Mouse (Mus musculus) neural tube, embryonic 12.5 days (tissue): ENCODE measurements around the gene Cdc34. TPM values are rescaled to one million over a fixed set of nuclear protein-coding genes. Genes with fewer than 3 reads are reported as not detected.

ENCODE experiments used
- ATAC-seq: fragments of 200-750 bp; cut with Nextera tagmentation; 2 replicates; pipeline ENCODE4 v1.8.0; 2017; ENCODE audit warnings: low read depth, mild to moderate bottlenecking, moderate TSS enrichment, moderate library complexity; ENCODE audit not compliant: low FRiP score
- H3K27ac ChIP-seq: fragments of 300-500 bp; sonication (generic); 2 replicates; pipeline ENCODE4 v1.5.1; 2016
- H3K27me3 ChIP-seq: fragments of 300-500 bp; sonication (generic); replicated peaks from 2 replicates; pipeline ENCODE4 v1.6.1; 2016; ENCODE audit warnings: mild to moderate bottlenecking
- H3K36me3 ChIP-seq: fragments of 300-500 bp; sonication (generic); 2 replicates; pipeline ENCODE4 v1.6.1; 2016; ENCODE audit warnings: mild to moderate bottlenecking
- H3K4me1 ChIP-seq: fragments of 300-500 bp; sonication (generic); 2 replicates; pipeline ENCODE4 v1.6.1; 2016
- H3K4me2 ChIP-seq: fragments of 300-500 bp; sonication (generic); replicated peaks from 2 replicates; pipeline ENCODE4 v1.6.1; 2016; ENCODE audit warnings: mild to moderate bottlenecking
- H3K4me3 ChIP-seq: fragments of 300-500 bp; sonication (generic); 2 replicates; pipeline ENCODE4 v1.5.1; 2016
- H3K9ac ChIP-seq: fragments of 300-500 bp; sonication (generic); 2 replicates; pipeline ENCODE4 v1.6.1; 2016; ENCODE audit warnings: mild to moderate bottlenecking
- H3K9me3 ChIP-seq: fragments of 300-500 bp; sonication (generic); 2 replicates; pipeline ENCODE4 v1.6.1; 2016; ENCODE audit warnings: mild to moderate bottlenecking
- WGBS: fragments of 180-500 bp; shearing (Covaris S2); methylation state at CpG from one replicate; pipeline ENCODE4 v1.1.7; 2016; 5-methylcytosine and 5-hydroxymethylcytosine counted together
- polyA plus RNA-seq: library from polyadenylated mRNA; unstranded; fragments of >200 nt; fragmentation: Nextera tagmentation; extraction: Ambion mirVana; gene quantifications from 2 replicates; pipeline ENCODE4 v1.2.1, GENCODE M21; 2016

Cdc34 gene
- polyA plus RNA-seq, 1 experiment from 2014 or later, result 136 TPM

GRCm38 (mm10) chr10:79714996-79715395, 33.0 kb downstream of the Cdc34 start:
- H3K9ac ChIP-seq, result no peak overlapping the region
- H3K27me3 ChIP-seq, result peaks cover 53% of the 10 kb centered on the region
- H3K9me3 ChIP-seq, result no peaks in the 10 kb centered on the region
- H3K4me1 ChIP-seq, result peaks cover 21% of the 10 kb centered on the region
- no peak overlapping the region for H3K4me3 ChIP-seq
- H3K4me2 ChIP-seq, result no peak overlapping the region
- H3K27ac ChIP-seq, result no peak overlapping the region
- ATAC-seq, result no peak
- WGBS, result 60% methylated on average over 4 of the region's 4 CpGs
- peaks cover 22% of the 10 kb centered on the region for H3K36me3 ChIP-seq

GRCm38 (mm10) chr10:79716254-79716987, 34.4 kb downstream of the Cdc34 start, which contains the start of gene Hcn2:
Hcn2 (plus strand) TSS chr10:79716634.
- peaks cover 58% of the 10 kb centered on the region for H3K27me3 ChIP-seq
- H3K4me2 ChIP-seq, result peak within 1 kb of the TSS; percentile 96
- no peak within 1 kb of the TSS for H3K27ac ChIP-seq
- peak within 1 kb of the TSS; percentile 56 for H3K4me3 ChIP-seq
- H3K9ac ChIP-seq, result peak within 1 kb of the TSS; percentile 65
- peaks cover 21% of the 10 kb centered on the region for H3K4me1 ChIP-seq
- H3K36me3 ChIP-seq, result peaks cover 8% of the 10 kb centered on the region
- ATAC-seq, result peak; percentile 36; the same call in 1 of the 2 replicates
- no peaks in the 10 kb centered on the region for H3K9me3 ChIP-seq
- WGBS, result 1% methylated on average over 83 of the region's 91 CpGs

- H3K36me3 ChIP-seq, result peaks cover 2% of the 10 kb centered on the region; the same call in 1 of the 2 replicates
- ATAC-seq, result no peak
- peak overlapping the region; percentile 65 for H3K9ac ChIP-seq
- peaks cover 58% of the 10 kb centered on the region for H3K27me3 ChIP-seq
- under 1% methylated on average over 44 of the region's 44 CpGs for WGBS
- H3K27ac ChIP-seq, result no peak overlapping the region
- peaks cover 21% of the 10 kb centered on the region for H3K4me1 ChIP-seq
- peak overlapping the region; percentile 96 for H3K4me2 ChIP-seq
- peak overlapping the region; percentile 56 for H3K4me3 ChIP-seq
- no peaks in the 10 kb centered on the region for H3K9me3 ChIP-seq
These were observed 35.0 kb downstream of the Cdc34 start for GRCm38 (mm10) chr10:79716988-79717355.

GRCm38 (mm10) chr10:79717640-79718357, 35.8 kb downstream of the Cdc34 start:
- 4% methylated on average over 43 of the region's 43 CpGs for WGBS
- peaks cover 58% of the 10 kb centered on the region for H3K27me3 ChIP-seq

DNA sequence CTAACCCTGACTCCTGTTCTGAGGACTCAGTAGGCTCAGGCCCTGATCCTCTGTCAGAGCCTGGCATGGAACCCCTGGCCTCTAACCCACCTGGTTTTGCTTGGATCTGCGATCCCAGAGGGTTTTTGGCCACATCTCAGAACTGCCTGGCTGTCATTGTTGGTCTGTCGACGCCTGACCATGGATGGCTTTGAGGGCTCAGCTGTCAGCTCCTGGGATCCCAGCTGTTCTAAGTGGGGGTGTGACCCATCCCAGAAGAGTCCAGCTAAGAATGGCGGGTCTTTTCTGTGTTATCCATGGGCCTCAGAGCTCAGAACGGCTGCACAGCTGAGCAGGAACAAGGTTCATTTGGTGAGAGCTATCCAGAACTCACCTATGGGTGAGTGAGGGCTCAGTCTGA, 39.1 kb downstream of the Cdc34 start:
- H3K4me3 ChIP-seq, result no peak overlapping the region
- H3K4me2 ChIP-seq, result no peak overlapping the region
- peaks cover 39% of the 10 kb centered on the region for H3K27me3 ChIP-seq
- H3K4me1 ChIP-seq, result peaks cover 20% of the 10 kb centered on the region
- H3K27ac ChIP-seq, result no peak overlapping the region
- no peaks in the 10 kb centered on the region for H3K36me3 ChIP-seq
- WGBS, result 72% methylated on average over 5 of the region's 5 CpGs
- no peaks in the 10 kb centered on the region for H3K9me3 ChIP-seq
- no peak overlapping the region for H3K9ac ChIP-seq
- no peak for ATAC-seq

More at GRCm38 (mm10) chr10:79717640-79718357, 35.8 kb downstream of the Cdc34 start:
- no peak; the same call in 1 of the 2 replicates for ATAC-seq
- no peaks in the 10 kb centered on the region for H3K36me3 ChIP-seq
- peaks cover 21% of the 10 kb centered on the region for H3K4me1 ChIP-seq
- no peaks in the 10 kb centered on the region for H3K9me3 ChIP-seq
- H3K4me2 ChIP-seq, result peak overlapping the region; percentile 96
- no peak overlapping the region for H3K27ac ChIP-seq
- H3K4me3 ChIP-seq, result peak overlapping the region; percentile 56
- H3K9ac ChIP-seq, result 0 out of 2 replicates have a peak overlapping the region, but pooled peaks have one; percentile 65

DNA sequence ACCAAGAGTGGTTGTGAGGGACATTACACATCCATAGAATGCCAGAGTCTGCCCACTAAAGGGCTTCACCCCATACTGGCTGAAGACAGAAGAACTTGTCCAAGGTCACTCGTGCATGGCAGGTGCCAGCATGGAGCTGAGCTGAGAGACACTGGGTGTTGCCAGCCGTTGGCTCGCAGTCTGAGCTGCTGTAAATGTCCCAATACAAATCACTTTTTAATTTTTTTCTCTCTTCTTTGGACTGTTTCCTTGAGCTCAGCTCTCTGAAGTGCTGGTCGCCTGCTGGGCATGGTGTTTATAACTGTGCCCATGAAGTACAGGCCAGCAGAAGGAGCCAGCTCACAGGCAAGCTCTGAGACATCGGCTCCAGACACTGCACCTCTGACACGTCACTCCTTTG, 41.1 kb downstream of the Cdc34 start:
- Histone ChIP-seq H3K4me1 (0 out of 2 replicates have a peak, but pooled peaks cover 2% of the 10 kb centered on the region), H3K36me3 (no peaks in the 10 kb centered on the region), H3K9me3 (no peaks in the 10 kb centered on the region), H3K27me3 (peaks cover 19% of the 10 kb centered on the region), H3K4me2 (no peak overlapping the region), H3K27ac (no peak overlapping the region), H3K9ac (no peak overlapping the region), H3K4me3 (no peak overlapping the region)
- WGBS, result 67% methylated on average over 6 of the region's 6 CpGs
- ATAC-seq, result no peak

- Histone ChIP-seq H3K9me3 (no peaks in the 10 kb centered on the region), H3K9ac (no peak overlapping the region), H3K4me1 (no peaks in the 10 kb centered on the region), H3K4me3 (no peak overlapping the region), H3K4me2 (no peak overlapping the region), H3K27ac (no peak overlapping the region), H3K36me3 (no peaks in the 10 kb centered on the region), H3K27me3 (peaks cover 13% of the 10 kb centered on the region)
- 88% methylated on average over 7 of the region's 7 CpGs for WGBS
- no peak for ATAC-seq
These were observed 41.7 kb downstream of the Cdc34 start for GRCm38 (mm10) chr10:79723692-79724091.

GRCm38 (mm10) chr10:79726090-79726489, 44.1 kb downstream of the Cdc34 start:
- Histone ChIP-seq H3K4me3 (no peak overlapping the region), H3K9me3 (no peaks in the 10 kb centered on the region), H3K4me2 (no peak overlapping the region), H3K27me3 (no peaks in the 10 kb centered on the region), H3K4me1 (no peaks in the 10 kb centered on the region), H3K27ac (no peak overlapping the region), H3K36me3 (no peaks in the 10 kb centered on the region), H3K9ac (no peak overlapping the region)
- WGBS, result 34% methylated on average over 11 of the region's 11 CpGs
- no peak for ATAC-seq

- H3K36me3 ChIP-seq, result peaks cover 9% of the 10 kb centered on the region; the same call in 1 of the 2 replicates
- no peaks in the 10 kb centered on the region for H3K27me3 ChIP-seq
- H3K4me2 ChIP-seq, result no peak overlapping the region
- no peak for ATAC-seq
- H3K9me3 ChIP-seq, result no peaks in the 10 kb centered on the region
- no peaks in the 10 kb centered on the region for H3K4me1 ChIP-seq
- WGBS, result 74% methylated on average over 28 of the region's 28 CpGs
- H3K27ac ChIP-seq, result no peak overlapping the region
- H3K4me3 ChIP-seq, result no peak overlapping the region
- no peak overlapping the region for H3K9ac ChIP-seq
These were observed 46.6 kb downstream of the Cdc34 start for GRCm38 (mm10) chr10:79728323-79729249.

DNA sequence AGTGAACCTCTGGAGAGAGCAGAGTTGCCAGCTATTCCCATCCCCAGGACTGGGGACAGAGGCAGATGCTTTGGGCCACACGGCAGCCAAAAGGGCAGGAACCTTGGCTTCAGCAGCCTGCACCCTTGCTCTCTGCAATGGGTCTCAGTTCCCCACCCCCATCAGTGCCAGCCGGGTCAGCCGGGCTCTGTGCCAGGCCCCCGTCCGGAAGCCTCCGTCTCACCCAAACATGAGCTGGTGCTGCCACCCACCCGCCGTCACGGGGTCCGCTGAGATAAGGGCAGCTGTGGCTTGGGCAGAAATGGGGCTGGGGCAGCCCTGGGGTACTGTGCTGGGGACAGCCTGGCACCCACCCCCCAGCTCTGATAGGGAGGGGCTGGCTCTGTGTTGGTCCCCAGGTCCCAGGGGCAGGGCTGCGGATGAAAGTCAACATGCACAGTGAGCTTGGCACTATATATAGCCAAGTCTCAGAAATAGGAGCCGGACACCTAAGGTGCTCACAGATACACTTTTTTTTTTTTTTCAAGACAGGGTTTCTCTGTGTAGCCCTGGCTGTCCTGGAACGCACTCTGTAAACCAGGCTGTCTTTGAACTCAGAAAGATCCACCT, 47.5 kb downstream of the Cdc34 start:
- no peaks in the 10 kb centered on the region for H3K4me1 ChIP-seq

DNA sequence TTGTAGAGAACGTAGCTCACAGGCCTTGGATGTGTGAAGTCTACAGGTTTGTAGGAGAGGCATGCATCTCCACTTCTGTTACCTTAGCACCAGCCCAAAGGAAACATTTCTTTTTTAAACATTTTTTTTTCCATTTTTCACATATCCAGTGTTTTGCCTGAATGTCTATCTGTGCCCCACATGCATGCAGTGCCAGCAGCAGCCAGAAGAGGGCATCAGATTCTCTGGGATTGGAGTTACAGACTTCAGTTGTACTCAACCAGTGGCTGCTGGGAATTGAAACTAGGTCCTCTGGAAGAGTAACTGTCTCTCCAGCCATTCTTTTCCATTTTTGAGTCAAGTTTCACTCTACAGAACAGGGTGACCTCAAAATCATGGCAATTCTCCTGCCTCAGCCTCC, 50.5 kb downstream of the Cdc34 start:
- Histone ChIP-seq H3K4me1 (no peaks in the 10 kb centered on the region), H3K36me3 (peaks cover 49% of the 10 kb centered on the region), H3K27ac (no peak overlapping the region), H3K27me3 (peaks cover 19% of the 10 kb centered on the region), H3K9ac (no peak overlapping the region), H3K9me3 (peaks cover 23% of the 10 kb centered on the region; the same call in 1 of the 2 replicates), H3K4me2 (no peak overlapping the region), H3K4me3 (no peak overlapping the region)
- ATAC-seq, result no peak
- 100% methylated on average over 1 of the region's 1 CpGs for WGBS

More for the DNA sequence above, 47.5 kb downstream of the Cdc34 start:
- Histone ChIP-seq H3K27me3 (no peaks in the 10 kb centered on the region), H3K4me3 (no peak overlapping the region), H3K4me2 (no peak overlapping the region), H3K9ac (no peak overlapping the region), H3K36me3 (peaks cover 18% of the 10 kb centered on the region; the same call in 1 of the 2 replicates), H3K27ac (no peak overlapping the region), H3K9me3 (no peaks in the 10 kb centered on the region)
- ATAC-seq, result no peak
- WGBS, result 88% methylated on average over 13 of the region's 13 CpGs
